Mouse (Mus musculus) ES-Bruce4 (cell line): Measurements from ENCODE around the gene Inpp5f.

Source experiments
- CTCF ChIP-seq: IDR thresholded peaks from one replicate; pipeline ENCODE4 v1.8.1; 2011; ENCODE audit warnings: low read depth, low read length
- EP300 ChIP-seq: IDR thresholded peaks from 2 replicates; pipeline ENCODE4 v1.6.1; 2011; ENCODE audit warnings: low read depth, low read length; ENCODE audit not compliant: insufficient read depth
- POLR2A ChIP-seq: IDR thresholded peaks from one replicate; pipeline ENCODE4 v1.8.1; 2011; ENCODE audit warnings: low read length; ENCODE audit not compliant: insufficient read depth

GRCm38 (mm10) chr7:128739462-128740277, 128.5 kb downstream of the Inpp5f start:
- TF ChIP-seq CTCF (no peak), POLR2A (no peak), EP300 (no peak)
